Mouse (Mus musculus) cerebellum, postnatal 4 days (tissue): ENCODE measurements around the gene Gcg.

Experiments
- DNase-seq, 2 experiments: peaks; one replicate each; pipeline ENCODE4 v3.0.0; 2022; ENCODE audit warnings: low spot score in 2 of 2, mixed read lengths in 1 of 2

Gcg gene

DNA sequence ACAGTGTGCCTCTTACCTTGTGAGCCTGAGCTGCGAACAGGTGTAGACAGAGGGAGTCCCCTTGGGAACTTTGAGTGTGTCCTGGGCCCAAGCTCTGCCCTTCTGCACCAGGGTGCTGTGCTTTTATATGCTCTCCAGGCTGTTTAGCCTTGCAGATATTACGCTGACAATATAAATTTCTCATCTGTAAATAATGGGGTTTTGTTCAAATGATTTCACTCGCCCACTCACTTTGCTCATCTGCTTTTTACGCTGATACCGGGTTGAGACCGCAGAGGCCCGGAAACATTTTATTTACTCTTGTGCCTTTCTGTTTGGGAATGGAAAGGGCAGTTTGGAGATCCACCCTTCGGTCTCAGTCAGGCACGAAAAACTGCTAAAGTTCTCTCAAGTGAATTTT, at the start of gene Gcg:
TSS of gene Gcg (minus strand) at position 101 of the 400 bp plus-strand sequence.
- no peak for DNase-seq

DNA sequence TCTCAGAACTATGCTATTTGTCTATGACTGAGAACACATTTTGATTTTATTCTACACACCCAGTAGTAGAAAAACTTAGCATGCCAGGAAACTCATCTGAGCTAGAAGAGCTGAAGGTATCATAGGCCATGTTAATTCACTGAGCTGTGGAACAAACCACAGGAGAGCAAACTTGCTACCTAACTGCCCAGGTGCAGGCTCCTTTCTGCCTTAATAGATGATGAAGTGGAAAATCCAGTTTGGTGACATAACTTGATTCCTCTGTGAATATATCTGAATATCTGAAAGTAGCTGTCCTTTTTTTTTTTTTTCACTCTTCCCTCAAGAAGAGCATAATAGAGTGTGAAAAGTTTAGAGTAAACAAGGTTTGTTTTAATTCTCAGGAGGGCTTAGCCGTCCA, 47.6 kb upstream of the Gcg start:
- DNase-seq: no peak

DNA sequence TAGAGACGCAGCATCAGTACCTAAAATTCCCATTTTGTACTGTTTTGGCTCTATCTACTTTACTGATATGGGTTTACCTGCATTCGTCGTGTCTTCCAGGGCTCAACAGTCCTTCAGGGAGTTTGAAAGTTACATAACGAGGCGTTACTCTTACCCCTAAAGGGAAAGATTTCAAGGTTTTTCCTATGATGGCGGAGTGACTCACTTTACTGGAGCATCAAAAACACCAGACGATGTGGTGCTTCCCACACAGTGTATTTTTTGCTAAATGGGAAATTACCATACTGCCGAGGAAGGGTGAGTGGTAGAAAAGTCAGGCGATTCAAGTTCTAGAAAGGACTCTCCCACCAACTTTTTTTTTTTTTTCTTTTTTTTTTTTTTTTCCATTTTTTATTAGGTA, 42.9 kb upstream of the Gcg start:
- DNase-seq: no peak

DNA sequence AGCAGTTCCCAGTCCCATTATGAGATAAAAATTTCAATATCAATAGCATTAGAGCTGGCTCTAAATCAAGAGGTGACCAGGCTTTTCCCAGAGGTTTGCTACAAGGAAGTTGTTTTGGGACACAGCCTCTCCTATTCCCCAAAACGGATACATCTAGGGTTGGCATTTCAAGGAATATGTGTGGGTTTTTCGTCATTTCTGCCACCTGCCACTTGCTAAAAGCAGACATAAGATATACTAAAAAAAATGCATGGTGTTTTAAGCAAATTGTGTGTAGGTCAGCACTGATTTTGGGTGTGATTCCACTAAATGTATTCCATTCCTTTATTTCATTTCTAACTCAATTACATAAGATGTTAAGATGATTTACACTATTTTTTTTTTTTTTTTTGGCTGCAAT, 34.3 kb upstream of the Gcg start:
- DNase-seq: no peak

DNA sequence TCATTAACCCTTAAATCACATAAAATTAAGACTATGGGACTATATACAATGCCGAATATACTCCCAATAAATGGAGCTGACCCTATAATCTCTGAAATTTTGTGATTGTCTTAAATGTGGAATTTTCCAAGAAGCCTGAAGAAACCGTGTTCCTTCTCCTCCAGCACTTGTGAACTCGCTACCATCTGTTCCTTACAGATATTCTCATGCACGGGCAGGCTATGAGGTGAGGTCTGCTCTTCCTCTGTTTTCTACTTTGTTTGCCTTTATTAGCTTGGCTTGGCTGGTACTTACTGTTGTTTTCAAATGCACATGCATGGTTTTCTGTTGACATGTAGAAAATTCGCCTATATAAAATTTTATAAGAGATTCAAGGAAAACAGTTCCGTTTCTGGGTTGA, 31.0 kb upstream of the Gcg start:
- no peak for DNase-seq

DNA sequence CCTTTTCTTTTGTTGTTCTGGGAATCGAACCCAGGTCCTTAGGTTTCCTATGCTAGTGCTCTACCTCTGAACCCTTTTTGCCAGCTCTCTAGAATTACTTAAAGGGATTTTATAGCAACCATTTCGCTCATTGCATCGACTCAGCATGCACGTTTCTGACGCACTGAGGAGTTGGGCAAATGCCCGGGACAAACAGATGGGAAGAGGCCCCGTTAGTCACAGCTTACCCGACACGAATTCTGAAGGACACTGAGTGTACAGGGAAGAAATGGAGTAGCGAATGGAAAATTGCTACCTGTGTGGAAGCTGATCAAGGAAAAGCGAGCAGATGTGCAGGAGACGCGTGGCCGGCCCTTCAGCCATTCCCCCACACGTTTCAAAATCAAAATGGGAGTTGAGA, 30.0 kb upstream of the Gcg start:
- DNase-seq: peak in 1 of 2 experiments; percentile 57

DNA sequence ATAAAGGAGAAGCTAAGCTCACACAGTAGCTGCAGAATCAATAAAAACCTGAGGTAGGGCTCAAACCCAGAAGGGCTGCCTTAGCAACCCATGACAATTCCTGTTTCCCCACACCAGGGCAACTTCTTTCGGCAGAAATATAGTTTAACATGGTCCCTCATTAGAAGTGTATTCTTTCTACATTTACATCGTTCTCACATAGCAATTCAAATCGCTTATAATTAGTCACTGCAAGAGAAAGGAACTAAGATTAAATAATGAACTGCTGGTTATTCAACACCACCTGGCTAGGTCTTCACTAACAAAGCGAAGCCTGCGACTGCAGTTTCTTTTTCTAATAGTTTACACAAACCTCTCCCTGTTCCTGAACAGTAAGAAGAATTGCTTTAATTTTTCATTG, 23.7 kb upstream of the Gcg start:
- DNase-seq: no peak

DNA sequence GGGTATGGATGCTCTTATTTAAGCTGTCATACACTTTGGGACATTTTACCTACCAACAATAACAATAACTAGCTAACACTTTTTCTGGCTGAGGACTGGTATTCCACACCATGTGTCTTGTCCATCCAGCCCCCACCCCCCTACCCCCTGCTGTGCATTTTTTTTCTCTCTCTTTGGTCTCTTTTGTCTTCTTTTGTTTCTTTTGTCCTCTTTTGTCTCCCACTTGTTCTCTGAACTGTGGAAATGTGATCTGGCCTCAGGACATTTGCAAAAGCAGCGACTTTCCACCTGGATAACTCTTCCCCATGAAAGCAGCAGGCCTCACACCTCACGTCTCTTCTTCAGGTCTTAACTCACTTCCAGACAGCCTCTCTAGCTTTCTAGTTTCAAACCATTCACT, 23.0 kb upstream of the Gcg start:
- no peak for DNase-seq

DNA sequence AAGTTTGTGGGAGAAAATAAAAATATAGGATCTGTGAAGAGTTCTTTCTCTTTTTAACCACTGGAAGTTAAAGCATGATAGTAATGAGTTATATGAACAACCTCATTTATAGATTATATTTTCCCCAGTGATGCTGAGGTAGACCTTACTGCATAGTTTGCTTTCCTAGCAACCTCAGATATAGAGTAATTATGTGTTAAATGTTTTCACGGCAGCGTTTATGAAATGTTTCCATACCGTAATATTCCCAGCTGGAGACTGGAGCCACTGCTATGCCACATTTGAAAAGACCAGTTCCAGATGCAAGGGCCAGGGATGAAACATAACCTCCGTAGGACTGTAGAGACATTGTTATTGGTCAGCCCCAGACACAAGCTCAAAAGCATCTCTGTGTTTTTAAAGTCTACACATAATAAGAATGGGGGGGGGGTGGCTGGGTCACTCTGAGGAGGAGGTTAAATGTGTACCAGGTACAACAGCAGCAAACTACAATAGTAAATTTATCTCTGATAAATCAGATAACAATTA, 20.9 kb upstream of the Gcg start:
- no peak for DNase-seq

DNA sequence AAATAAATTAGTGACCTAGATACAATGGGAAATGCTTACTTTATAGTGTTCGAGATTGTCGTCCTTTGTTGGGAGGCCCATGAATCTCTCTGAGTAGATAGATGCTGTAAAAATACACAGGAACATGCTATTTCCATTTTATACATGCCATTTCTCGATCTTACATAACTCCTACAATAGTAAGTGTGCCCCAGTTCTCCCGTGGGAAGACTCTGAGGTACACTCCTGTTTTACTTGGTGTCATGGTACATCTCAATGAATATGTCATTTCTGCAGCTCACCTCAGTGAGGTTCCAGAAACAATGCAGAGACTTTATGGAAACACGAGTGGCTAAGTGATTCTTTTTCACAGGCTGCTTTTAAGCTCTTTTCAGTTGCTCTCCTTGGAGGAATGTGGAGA, 19.9 kb upstream of the Gcg start:
- no peak for DNase-seq

DNA sequence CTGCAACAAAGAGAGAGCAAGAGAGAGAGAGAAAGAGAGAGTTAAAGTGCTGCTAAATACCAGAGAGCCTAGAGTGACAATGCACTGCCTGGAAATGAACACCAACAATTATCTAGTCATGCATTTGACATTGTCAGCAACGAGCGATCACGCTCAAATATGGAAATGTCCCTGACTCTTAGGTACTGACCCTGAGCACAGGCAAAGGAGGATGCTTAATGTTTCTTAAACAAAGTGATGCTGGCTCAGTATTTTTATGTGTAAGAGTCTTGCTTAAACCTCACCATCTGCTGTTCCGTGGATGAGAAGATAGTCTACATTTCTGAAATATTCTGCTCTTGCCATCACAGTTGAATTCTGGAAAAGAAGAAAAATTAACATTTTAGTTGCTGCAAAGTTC, 19.1 kb upstream of the Gcg start:
- DNase-seq: no peak

DNA sequence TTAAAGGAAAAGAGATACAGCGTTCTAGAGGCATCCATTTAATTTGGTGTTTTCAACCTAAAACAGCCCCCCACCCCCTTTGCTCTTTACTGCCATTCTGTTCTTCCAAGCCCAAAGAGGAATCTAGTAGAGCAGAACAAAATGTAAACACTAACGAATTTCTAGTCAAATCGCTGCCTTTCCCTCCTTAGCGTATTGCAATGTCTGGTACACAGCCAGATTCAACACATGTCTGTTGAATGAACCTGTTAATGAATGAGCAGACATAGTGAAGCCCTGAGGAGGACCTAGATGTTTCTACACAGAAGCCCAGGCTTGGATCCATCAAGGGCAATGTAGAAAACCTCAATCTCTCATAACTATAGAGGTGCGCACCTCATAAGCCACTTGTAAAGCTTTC, 15.4 kb upstream of the Gcg start:
- no peak for DNase-seq

DNA sequence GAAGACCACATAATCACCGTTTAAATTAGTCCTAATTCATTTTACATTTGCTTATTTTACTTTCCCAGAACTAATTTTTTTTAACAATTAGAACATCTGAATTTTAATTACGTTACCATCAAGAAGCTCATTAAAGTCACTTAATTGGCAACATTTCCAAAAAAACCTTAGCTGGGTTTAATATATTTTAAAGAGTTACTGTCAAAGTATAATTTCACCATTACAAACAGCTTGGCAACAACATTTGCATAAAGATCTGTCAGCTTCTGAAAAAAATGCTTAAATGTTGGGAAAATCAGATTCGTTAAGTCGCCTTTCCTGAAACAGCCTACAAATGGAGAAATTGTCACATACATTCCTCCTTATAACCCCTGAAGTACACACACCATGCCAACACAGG, 14.6 kb upstream of the Gcg start:
- DNase-seq: no peak

DNA sequence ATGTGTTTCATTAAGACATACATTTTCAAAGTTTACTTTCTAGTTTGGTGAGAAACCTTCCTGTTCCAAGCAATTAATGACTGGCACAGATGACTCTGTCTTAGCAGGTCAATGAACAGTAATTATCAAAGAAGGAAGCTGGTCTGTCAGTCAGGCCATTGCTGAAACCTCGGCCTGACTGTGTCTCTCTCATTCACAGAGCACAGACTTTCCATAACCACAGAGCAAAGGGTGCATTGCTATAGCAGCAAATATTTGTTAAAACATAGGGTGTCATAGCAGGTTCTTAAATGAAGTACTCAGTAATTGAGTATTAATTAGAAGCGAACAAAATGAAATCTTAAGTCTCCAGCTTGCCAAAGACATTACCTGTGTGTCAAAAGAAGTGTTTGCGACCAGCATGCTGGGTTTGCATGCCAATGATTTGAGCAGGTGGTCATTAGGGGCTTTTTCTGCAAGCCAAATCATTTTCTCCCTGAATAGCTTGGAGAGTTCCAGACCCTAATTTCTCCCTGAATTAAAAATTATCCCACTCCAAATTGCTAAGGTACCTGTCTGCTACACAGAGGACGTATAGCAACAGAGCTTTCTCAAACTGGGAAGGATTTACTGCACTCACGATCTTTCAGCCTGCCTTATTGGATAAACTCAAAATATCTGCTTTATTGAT, 14.0 kb upstream of the Gcg start:
- no peak for DNase-seq

DNA sequence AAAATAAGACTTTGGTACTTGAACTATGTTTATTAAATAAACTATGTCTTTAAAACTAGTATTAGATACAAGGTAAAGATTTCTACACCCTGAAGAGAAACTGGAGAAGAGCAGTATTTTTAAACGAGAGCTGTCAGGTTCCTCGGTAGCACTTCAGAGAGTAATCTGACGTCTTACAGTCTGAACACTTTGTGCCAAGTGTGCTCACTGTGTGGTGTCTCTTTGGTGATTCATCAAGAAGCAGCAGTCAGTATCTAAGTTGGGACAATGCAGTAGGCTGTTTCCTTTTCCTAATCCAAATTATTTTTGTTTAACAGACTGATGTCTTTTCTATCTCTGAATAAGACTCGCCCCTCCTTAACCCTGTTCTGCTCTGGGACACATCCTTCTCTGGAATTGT, 12.0 kb upstream of the Gcg start:
- DNase-seq: no peak

DNA sequence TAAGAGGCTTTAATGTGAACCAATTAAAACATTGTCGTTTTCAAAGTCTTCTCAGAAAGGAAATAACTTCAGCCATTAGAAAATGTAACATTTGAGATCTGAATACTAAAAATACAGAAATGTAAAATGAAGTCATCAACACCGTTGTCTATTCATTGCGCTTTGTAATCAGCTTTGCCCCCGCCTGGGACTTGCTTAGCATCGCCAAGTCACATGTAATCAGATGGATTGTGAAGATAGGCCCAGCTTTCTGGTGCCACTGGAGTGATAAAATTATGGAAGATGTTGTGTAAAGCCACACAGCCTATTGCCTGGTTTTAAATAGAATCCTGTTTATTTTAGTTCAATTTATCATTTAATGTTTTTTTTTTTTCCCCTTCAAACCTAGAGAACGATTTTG, 6.4 kb upstream of the Gcg start:
- DNase-seq: no peak

DNA sequence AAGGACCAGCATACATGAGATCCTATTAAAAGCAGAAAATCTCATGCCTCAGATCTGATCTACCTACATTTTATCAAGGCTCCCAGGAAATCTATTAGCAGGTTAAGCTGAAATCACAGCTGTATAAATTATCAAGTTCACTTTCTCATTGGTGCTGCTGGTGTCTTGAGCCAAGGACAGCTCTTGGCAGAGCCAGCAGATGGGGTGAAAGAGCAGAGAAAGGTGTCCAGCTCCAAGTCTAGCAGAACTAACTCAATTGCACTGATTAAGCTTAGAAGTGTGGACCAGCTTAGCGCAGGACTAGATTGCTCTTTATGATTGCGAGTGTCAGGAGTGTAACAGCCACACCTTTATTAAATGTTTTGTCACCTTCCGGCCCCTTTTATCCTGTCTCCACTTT, 1.5 kb upstream of the Gcg start:
- DNase-seq: no peak

DNA sequence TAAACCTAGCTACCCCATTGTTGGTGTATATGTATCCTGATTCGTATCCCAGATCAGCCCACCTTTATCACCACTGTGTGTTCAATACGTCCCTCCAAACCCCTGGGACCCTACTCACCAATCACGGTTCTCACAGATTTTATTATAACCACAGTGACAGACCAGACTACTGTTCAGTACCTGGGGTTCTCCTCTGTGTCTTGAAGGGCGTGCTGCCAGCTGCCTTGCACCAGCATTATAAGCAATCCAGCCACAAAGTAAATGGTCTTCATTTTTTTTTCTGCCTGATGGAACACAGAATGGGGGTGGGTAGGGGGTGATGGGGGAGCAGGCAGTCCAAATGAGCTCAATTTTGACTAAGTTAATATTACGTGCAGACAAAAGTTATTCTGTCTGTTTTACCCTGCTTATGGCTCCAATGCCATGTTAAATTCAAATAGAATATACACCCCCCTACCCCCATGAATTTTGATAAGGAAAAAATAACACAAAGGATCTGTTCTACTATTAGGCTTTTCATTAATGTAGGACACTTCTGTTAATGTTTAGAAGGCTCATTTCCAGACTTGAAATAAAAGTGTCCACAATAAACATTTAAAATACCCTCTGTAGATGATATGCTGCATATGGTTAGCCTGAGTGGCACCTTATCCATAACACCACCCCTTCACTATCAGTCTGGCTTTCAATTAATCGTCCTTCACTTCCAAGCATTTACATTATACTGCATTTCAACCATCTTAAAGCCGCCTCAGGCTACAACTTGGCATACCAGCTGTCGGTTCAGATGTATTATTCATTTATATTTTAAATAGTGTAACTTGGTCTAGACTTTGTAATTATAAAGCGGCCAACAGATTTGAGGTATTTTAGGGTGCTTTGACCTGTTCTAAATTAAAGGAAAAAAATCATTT, 2.9 kb downstream of the Gcg start:
- no peak for DNase-seq

DNA sequence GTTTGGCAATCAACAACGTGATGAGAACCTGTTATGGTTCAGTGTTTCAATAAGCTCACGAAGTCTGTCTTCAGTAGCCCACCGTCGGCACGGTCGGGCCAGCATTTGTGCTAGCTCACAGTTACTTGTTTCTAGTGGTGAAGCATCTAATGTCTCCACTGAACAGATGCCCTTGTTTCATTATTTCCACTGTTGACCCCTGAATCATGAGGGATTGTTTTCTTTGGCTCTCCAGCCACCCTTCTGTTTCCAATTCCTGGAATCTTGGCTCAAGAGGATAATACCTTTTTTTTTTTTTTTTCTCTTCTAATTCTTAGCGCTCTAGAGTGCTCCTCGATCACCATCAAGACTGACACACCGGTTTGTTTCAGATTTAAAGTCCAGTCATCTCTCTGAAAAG, 13.9 kb downstream of the Gcg start:
- no peak for DNase-seq

DNA sequence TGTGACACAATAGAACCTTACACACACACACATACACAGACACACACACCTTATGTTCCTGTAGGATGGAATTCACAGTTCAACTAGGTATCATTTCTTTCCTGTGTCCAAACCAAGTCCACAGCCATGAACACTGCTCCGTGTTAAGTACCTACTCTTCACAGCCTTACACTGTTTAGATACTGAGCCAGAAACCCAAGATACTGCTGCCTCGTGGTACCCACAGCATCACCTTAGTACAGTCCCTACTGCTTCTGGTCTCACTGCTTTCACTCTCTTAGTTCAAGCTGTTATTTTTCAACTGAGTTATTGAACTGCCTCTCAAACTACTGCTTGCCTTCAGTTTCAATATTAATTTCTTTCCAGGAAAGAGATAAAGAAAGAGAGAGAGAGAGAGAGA, 20.2 kb downstream of the Gcg start:
- DNase-seq: no peak

DNA sequence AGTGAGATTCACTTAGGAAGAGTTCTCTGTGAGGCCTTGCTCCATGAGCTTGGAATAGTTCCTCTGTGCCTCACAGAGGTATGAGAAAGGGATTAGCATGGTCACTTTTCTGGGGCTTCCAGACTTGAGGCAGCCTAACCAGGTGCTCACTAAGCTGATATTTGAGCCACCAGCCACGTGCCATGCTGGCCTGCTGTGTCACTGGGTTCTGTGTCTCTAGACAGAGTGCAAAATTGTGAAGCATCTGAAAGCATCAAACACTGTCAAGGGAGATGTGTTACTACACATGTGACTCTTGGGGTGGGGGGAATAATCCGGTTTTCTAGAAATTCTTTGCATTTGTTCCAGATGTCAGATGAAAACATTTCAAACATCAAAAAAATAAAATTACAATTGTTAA, 21.3 kb downstream of the Gcg start:
- no peak for DNase-seq

DNA sequence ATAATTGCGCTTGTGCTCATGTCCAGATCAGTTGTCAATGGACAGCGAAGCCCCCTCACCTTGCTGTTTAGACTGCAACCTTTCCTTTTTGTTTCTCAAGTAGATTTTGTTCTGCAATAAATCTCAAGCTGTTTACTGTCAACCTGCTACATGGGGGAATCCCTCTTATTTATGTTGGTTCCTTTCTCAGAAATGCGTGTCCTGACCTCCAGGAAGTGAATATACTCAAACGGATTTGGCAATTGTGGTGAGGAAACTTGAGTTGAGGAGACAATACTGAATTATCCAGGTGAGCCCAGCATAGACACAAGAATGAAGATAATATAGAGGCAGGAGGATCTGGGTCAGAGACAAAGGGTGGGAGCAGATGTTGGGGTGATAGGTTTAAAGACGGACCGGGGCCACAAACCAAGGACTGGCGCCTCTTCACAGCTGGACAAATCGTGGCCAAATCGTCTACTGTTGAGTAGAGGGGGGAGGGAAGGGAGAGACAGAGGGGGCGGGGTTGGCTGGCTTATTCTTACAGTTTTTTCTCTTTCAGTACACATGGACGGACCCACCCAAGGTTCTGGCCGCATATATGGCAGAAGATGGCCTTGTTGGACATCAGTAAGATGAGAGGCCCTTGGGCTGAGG, 22.5 kb downstream of the Gcg start:
- DNase-seq: no peak

DNA sequence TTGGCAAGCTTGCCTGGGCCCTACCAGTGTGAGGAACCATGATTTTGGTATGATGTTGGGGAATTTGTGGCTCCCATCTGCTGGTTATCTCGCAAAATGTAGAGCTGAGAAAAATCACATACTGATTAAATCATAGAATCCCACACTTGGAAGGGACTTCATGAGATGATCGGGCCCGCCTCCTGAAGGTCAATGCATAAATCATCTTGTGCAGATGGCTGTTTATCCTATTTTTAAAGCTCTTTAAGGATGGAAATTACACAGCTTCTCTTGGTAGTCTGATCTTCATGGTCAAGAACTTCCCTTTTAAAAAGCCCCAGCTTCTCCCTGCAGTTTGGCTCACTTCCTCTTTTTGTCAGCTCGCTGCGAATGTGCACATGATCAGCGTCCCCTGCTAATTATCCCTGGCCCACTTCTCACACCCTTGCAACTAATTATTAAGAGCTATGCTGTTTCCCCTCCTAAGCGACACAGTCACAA, 23.2 kb downstream of the Gcg start:
- no peak for DNase-seq
